10 mouse cellular contexts compared by ENCODE assay signal in genomic region chr11:102956962-102957614, GRCm38 (mm10). TPM values are rescaled to one million over a fixed set of nuclear protein-coding genes. Genes with fewer than 3 reads are reported as not detected.
DNase-seq lines count a peak whose midpoint lies in the region; ATAC-seq lines count a peak whose summit lies in the region.
"Had no signal": no experiment of that assay in that cellular context is flagged by ENCODE, and none has a peak within 500 bp of the region (broad histone marks: within the 10 kb centered on the region; RNA-seq: fewer than 3 reads in every experiment).

No protein-coding gene starts in this region.

- no peak overlapping the region for H3K27ac ChIP-seq in heart, embryonic 12.5 days (ENCODE audit: poor library complexity, severe bottlenecking)
- H3K27ac ChIP-seq in hindbrain, embryonic 10.5 days: peak overlapping the region; percentile 72
- H3K27ac ChIP-seq in midbrain, embryonic 11.5 days (ENCODE audit: low read depth, low read length): peak overlapping the region; percentile 52
- H3K27ac ChIP-seq: heart, embryonic 15.5 days; macrophage had no signal

- no peak overlapping the region for H3K9ac ChIP-seq in heart, embryonic 12.5 days
- H3K9ac ChIP-seq in midbrain, embryonic 11.5 days (ENCODE audit: low read length): peak overlapping the region; percentile 15; the same call in 1 of the 2 replicates
- H3K9ac ChIP-seq: heart, embryonic 15.5 days had no signal

- no peaks in the 10 kb centered on the region for H3K36me3 ChIP-seq in heart, embryonic 12.5 days
- no peaks in the 10 kb centered on the region for H3K36me3 ChIP-seq in hindbrain, embryonic 10.5 days
- H3K36me3 ChIP-seq in midbrain, embryonic 11.5 days (ENCODE audit: control insufficient read depth, insufficient read depth, low read length): no peaks in the 10 kb centered on the region
- H3K36me3 ChIP-seq: heart, embryonic 15.5 days had no signal

- 48% methylated on average over 16 of the region's 16 CpGs for WGBS in heart, embryonic 12.5 days
- 55% methylated on average over 16 of the region's 16 CpGs for WGBS in hindbrain, embryonic 10.5 days
- 58% methylated on average over 16 of the region's 16 CpGs for WGBS in midbrain, embryonic 11.5 days

- H3K27me3 ChIP-seq in heart, embryonic 12.5 days (replicated peaks): peaks cover 39% of the 10 kb centered on the region
- H3K27me3 ChIP-seq in hindbrain, embryonic 10.5 days (ENCODE audit: insufficient read depth, poor library complexity, severe bottlenecking): peaks cover 44% of the 10 kb centered on the region; the same call in 1 of the 2 replicates
- H3K27me3 ChIP-seq in midbrain, embryonic 11.5 days (ENCODE audit: control insufficient read depth, insufficient read depth, low read length): peaks cover 2% of the 10 kb centered on the region

- DNase-seq in heart, adult 11 months: peak; percentile 95
- DNase-seq in brain, adult 2 months (ENCODE audit: low read depth, low spot score): peak; percentile 47
- peak; percentile 33 for DNase-seq in hindbrain, embryonic 10.5 days (ENCODE audit: low spot score)
- DNase-seq in midbrain, embryonic 11.5 days (ENCODE audit: low spot score, missing footprints): peak; percentile 87
- DNase-seq in thymus, postnatal 4 days: no peak
- no peak for DNase-seq in adrenal gland, postnatal 4 days (ENCODE audit: low spot score in 2 of 2)
- no peak for DNase-seq in kidney, adult 18-20 months

- peaks cover 13% of the 10 kb centered on the region for H3K4me1 ChIP-seq in heart, embryonic 12.5 days (replicated peaks)
- peaks cover 40% of the 10 kb centered on the region for H3K4me1 ChIP-seq in hindbrain, embryonic 10.5 days (replicated peaks)
- H3K4me1 ChIP-seq in midbrain, embryonic 11.5 days (ENCODE audit: control insufficient read depth, insufficient read depth, low read length): peaks cover 19% of the 10 kb centered on the region

- no peak overlapping the region for H3K4me3 ChIP-seq in heart, embryonic 12.5 days
- H3K4me3 ChIP-seq in hindbrain, embryonic 10.5 days: no peak overlapping the region
- no peak overlapping the region for H3K4me3 ChIP-seq in midbrain, embryonic 11.5 days (ENCODE audit: low read depth, low read length)
- H3K4me3 ChIP-seq: heart, embryonic 15.5 days had no signal

- ATAC-seq in heart, embryonic 12.5 days (ENCODE audit: insufficient number of reproducible peaks, low FRiP score): no peak
- ATAC-seq in midbrain, embryonic 11.5 days (ENCODE audit: low FRiP score): 0 out of 2 replicates have a peak, but pooled peaks have one; percentile 12

- no peaks in the 10 kb centered on the region for H3K9me3 ChIP-seq in heart, embryonic 12.5 days (replicated peaks)
- no peaks in the 10 kb centered on the region for H3K9me3 ChIP-seq in hindbrain, embryonic 10.5 days
- no peaks in the 10 kb centered on the region for H3K9me3 ChIP-seq in midbrain, embryonic 11.5 days (ENCODE audit: control insufficient read depth, low read length)
- H3K9me3 ChIP-seq: heart, embryonic 15.5 days had no signal

- H3K4me2 ChIP-seq in heart, embryonic 12.5 days: no peak overlapping the region
- H3K4me2 ChIP-seq in midbrain, embryonic 11.5 days: no peak overlapping the region
- H3K4me2 ChIP-seq: heart, embryonic 15.5 days had no signal

RNA-seq across cellular contexts. Expression of gene C1ql1, which starts 10.6 kb away (rescaled TPM):
- polyA plus RNA-seq in heart, embryonic 12.5 days (2016; fragmentation: Nextera tagmentation; extraction: Ambion mirVana): 0.87 and 1.4 TPM in 2 replicates
- polyA plus RNA-seq in hindbrain, embryonic 10.5 days (2016; fragmentation: Nextera tagmentation; extraction: Ambion mirVana): 4.4 and 11.5 TPM in 2 replicates
- polyA plus RNA-seq in midbrain, embryonic 11.5 days (2014; fragmentation: Nextera tagmentation; extraction: Ambion mirVana): 15.1 and 17.4 TPM in 2 replicates
- 10 to 100 TPM; 52.6 to 56.8 TPM for total RNA-seq in adrenal gland, postnatal 4 days (2021)
- polyA plus RNA-seq: macrophage had no signal

RNA-seq across cellular contexts. Expression of gene Kif18b, which starts 32.2 kb away (rescaled TPM):
- 6.4 and 8.6 TPM in 2 replicates for polyA plus RNA-seq in heart, embryonic 12.5 days (2016; fragmentation: Nextera tagmentation; extraction: Ambion mirVana)
- polyA plus RNA-seq in hindbrain, embryonic 10.5 days (2016; fragmentation: Nextera tagmentation; extraction: Ambion mirVana): 11.6 and 12.2 TPM in 2 replicates
- polyA plus RNA-seq in midbrain, embryonic 11.5 days (2014; fragmentation: Nextera tagmentation; extraction: Ambion mirVana): 6.3 and 6.9 TPM in 2 replicates
- total RNA-seq in adrenal gland, postnatal 4 days (2021): 10 to 100 TPM; 16.1 to 20.1 TPM

RNA-seq across cellular contexts. Expression of gene Gfap, which starts 56.4 kb away (rescaled TPM):
- polyA plus RNA-seq in heart, embryonic 12.5 days (2016; fragmentation: Nextera tagmentation; extraction: Ambion mirVana): 0.12 and 0.17 TPM in 2 replicates
- polyA plus RNA-seq in hindbrain, embryonic 10.5 days (2016; fragmentation: Nextera tagmentation; extraction: Ambion mirVana): 0.17 TPM in 1 of 2 replicates, not detected in the other
- 0.11 TPM in 1 of 2 replicates, not detected in the other for polyA plus RNA-seq in midbrain, embryonic 11.5 days (2014; fragmentation: Nextera tagmentation; extraction: Ambion mirVana)
- total RNA-seq in adrenal gland, postnatal 4 days (2021): 1 to 10 TPM; 1.1 to 1.3 TPM
- polyA plus RNA-seq: macrophage had no signal

Comparison
In these comparisons a context has a peak if more than half of its experiments do, and no peak if none do; other contexts are left out.
1. DNase-seq: peak in heart, adult 11 months (single experiment), brain, adult 2 months (single experiment), hindbrain, embryonic 10.5 days (single experiment) and midbrain, embryonic 11.5 days (single experiment); none in thymus, postnatal 4 days (single experiment), adrenal gland, postnatal 4 days (0 of 2) and kidney, adult 18-20 months (single experiment).